Mouse (Mus musculus) myocyte (in vitro differentiated cells): ENCODE measurements around the gene Creld1.
A peak's percentile ranks its signal among the peaks of the same experiment; 100 is the strongest.

ENCODE experiments used
- MAX ChIP-seq: IDR thresholded peaks from one replicate; pipeline ENCODE4 v1.6.1; 2011; ENCODE audit warnings: low read depth, mild to moderate bottlenecking, control low read depth
- MYOG ChIP-seq, 3 experiments: IDR thresholded peaks; one replicate each; pipeline ENCODE4 v1.6.1; 2011; ENCODE audit warnings: control low read depth in 2 of 3, low read depth in 2 of 3, mild to moderate bottlenecking in 2 of 3; ENCODE audit not compliant: insufficient read length in 2 of 3, control insufficient read depth in 1 of 3, insufficient read depth in 1 of 3
- POLR2A ChIP-seq: IDR thresholded peaks from one replicate; pipeline ENCODE4 v1.6.1; 2011; ENCODE audit warnings: low read depth, mild to moderate bottlenecking, control low read depth, moderate library complexity; ENCODE audit not compliant: insufficient read length
- POLR2AphosphoS2 ChIP-seq: IDR thresholded peaks from one replicate; pipeline ENCODE4 v1.6.1; 2011; ENCODE audit warnings: low read depth, control low read depth; ENCODE audit not compliant: insufficient read length
- TCF12 ChIP-seq: IDR thresholded peaks from one replicate; pipeline ENCODE4 v1.6.1; 2011; ENCODE audit warnings: mild to moderate bottlenecking, control low read depth; ENCODE audit not compliant: poor library complexity, insufficient read depth, severe bottlenecking

DNA sequence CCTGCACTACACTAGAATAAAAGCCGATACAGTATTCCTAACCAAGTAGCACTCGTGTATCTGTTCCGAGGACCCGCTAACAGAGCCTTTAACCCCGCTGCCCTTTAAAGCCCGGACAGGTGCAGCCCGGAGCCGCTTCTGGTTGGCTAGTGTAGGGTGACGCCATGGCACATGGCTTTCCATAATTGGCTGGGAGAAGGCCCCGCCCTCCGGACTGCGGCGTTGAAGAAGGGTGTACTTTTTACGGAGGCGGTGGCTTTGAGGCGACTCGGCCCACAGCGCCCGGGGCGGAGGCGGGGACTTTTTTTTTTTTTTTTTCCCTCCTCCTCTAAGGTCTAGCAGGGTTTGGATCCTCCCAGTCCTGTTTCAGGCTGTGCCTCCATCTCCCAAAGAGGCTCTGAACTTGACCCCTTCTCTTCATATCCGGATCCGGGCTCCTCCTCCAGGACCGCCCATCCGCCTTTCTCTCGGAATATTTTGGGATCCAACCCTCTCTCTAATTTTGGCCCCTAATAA lies at the start of gene Creld1:
- TF ChIP-seq MAX: no peak
- no peak for TF ChIP-seq MYOG (IDR thresholded peaks at IDR 0.05; ENCODE audit: control insufficient read depth in 1 of 3, insufficient read depth in 1 of 3, insufficient read length in 2 of 3, low read depth in 2 of 3)
- no peak for TF ChIP-seq TCF12
- no peak for TF ChIP-seq POLR2AphosphoS2
- TF ChIP-seq POLR2A: peak; percentile 13
